Comparison of ENCODE assay signal across 10 mouse cellular contexts in the genomic region with DNA sequence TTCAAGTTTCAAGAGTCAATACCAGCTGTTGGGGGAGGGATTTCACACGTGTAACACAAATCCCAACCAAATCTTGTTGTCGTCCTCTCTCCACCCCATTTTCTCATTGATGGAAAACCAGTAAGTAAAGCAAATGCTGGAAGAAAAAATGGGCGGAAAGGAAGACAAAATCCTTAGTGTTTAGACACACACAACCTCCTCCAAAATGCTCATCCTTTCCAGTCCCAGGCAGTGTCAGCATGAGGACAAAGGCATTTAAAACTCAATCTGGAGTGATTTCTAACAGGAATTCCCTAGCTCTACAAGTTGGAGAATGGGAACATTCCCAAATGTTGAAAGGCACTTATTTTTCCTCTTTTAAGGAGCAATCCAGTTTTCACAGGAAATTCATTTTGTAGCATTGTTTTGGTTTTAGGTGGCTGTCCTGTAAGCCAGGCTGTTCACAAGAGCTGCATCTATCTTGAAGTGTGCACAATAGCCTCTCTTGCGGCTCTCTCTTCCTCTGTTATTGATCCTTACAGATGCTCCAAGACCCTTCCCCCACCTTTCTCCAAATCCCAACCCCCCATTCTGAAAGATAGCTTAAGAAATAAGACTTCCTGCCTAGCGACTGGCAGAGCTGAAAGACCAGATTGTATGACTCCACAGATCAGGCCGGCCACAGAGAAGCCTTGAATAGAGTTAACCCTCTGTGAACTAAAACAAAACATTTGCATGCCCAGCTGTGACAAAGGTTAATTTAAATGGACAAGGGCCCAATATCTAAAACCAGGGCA.
DNase-seq lines count a peak whose midpoint lies in the region; ATAC-seq lines count a peak whose summit lies in the region.
"Had no signal": no experiment of that assay in that cellular context is flagged by ENCODE, and none has a peak within 500 bp of the region (broad histone marks: within the 10 kb centered on the region; RNA-seq: fewer than 3 reads in every experiment).

No protein-coding gene starts in this region.

- H3K4me1 ChIP-seq in limb, embryonic 10.5 days, result peaks cover 51% of the 10 kb centered on the region

- ATAC-seq in cerebellum, adult (ENCODE audit: insufficient number of reproducible peaks, low FRiP score, low TSS enrichment), result no peak

- WGBS in limb, embryonic 10.5 days, result 13% methylated on average over 6 of the region's 6 CpGs

- H3K4me3 ChIP-seq in limb, embryonic 10.5 days, result peak overlapping the region; percentile 30; the same call in 1 of the 2 replicates

- peak; percentile 24 for DNase-seq in adrenal gland, adult 2 months
- no peak for DNase-seq in adrenal gland, postnatal 4 days (ENCODE audit: low spot score in 2 of 2)
- peak; percentile 3 for DNase-seq in lung, postnatal 10 days
- DNase-seq in lung, postnatal 25 days (ENCODE audit: low spot score), result no peak
- DNase-seq in limb, embryonic 10.5 days (ENCODE audit: low spot score), result peak; percentile 35
- DNase-seq in retina, embryonic 14.5 days (ENCODE audit: low spot score), result peak; percentile 62
- no peak for DNase-seq in left cerebral cortex, adult 11 months (ENCODE audit: low spot score)
- DNase-seq: layer of hippocampus, postnatal 36 days; thymus, postnatal 4 days had no signal

- no peaks in the 10 kb centered on the region for H3K36me3 ChIP-seq in limb, embryonic 10.5 days

- no peaks in the 10 kb centered on the region for H3K9me3 ChIP-seq in limb, embryonic 10.5 days (replicated peaks)

- H3K27me3 ChIP-seq in limb, embryonic 10.5 days (ENCODE audit: low read depth, poor library complexity, severe bottlenecking), result no peaks in the 10 kb centered on the region

- peak overlapping the region; percentile 83 for H3K27ac ChIP-seq in limb, embryonic 10.5 days

Comparison
In these comparisons a context has a peak if more than half of its experiments do, and no peak if none do; other contexts are left out.
1. DNase-seq: peak in adrenal gland, adult 2 months (single experiment), lung, postnatal 10 days (single experiment), limb, embryonic 10.5 days (single experiment) and retina, embryonic 14.5 days (single experiment); none in adrenal gland, postnatal 4 days (0 of 2), lung, postnatal 25 days (single experiment) and left cerebral cortex, adult 11 months (single experiment).